Mouse (Mus musculus) inflammation-experienced regulatory T-cells, adult 6 months (primary cell): ENCODE data around the gene Rps11. TPM values are rescaled to one million over a fixed set of nuclear protein-coding genes. Genes with fewer than 3 reads are reported as not detected.
A peak's percentile ranks its signal among the peaks of the same experiment; 100 is the strongest.
"Not testable (repeated sequence)": the region's sequence is repeated elsewhere in the genome, so short reads cannot be mapped to it uniquely, and the experiment has no call there.

Experiments
- ATAC-seq: one replicate; pipeline ENCODE4 v1.8.0; 2017
- polyA plus RNA-seq, 3 experiments: library from polyadenylated mRNA; unstranded; fragments of 100-300 nt; shearing (Covaris generic); gene quantifications; one replicate each; pipeline ENCODE4 v1.2.1; 2017

Rps11 gene
- polyA plus RNA-seq, 3 experiments from 2014 or later: 3,557 to 4,924 (median 4,468) TPM

GRCm38 (mm10) chr7:45154096-45154992 lies 30.1 kb upstream of the Rps11 start, which contains the start of the genes Pih1d1 and Aldh16a1:
Pih1d1 (plus strand) TSS chr7:45154303.
Aldh16a1 (minus strand) TSS chr7:45154584.
- ATAC-seq: peak; percentile 98

GRCm38 (mm10) chr7:45153586-45153985 lies 29.3 kb upstream of the Rps11 start:
- ATAC-seq: no peak

- ATAC-seq: not testable (repeated sequence)
Observed at GRCm38 (mm10) chr7:45153052-45153451, 28.8 kb upstream of the Rps11 start.

DNA sequence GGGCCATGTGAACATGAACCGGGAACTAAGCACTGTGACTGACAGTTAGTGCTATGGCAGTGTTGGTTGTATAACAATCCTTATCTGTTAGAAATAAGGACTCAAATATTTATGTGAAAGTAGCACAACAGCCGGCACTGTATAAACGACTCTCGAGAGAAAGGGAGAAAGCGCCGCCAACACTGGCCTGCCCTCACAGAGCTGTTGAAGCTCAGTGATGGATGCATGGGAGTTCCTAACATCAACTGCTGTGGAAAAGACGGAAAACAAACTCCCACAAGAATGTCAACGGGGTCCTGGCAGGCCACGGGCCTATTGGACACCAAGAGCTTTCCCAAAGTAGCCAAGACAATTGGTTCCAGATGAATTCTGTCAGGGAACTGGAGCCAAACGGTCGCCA lies 27.1 kb upstream of the Rps11 start:
- ATAC-seq: no peak

DNA sequence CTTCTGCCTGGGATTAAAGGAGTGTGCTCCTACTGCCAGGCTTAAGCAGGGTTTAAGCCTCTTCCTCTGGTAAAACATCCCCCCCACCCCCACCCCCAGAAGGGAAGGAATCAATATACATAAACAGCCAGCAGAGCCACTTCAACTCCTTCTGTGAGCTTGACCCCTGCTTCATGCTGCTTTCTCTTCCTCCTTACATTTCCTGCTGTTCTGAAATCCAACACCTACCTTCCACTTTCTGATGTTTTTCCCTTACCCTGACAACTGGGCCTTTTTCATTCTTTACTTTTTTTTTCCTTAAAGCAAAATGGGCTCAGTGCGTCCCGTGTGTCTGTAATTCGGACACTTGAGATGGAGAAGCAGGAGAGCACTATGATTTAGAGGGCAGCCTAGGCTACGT lies 26.1 kb upstream of the Rps11 start:
- ATAC-seq: no peak

- no peak for ATAC-seq
Observed at GRCm38 (mm10) chr7:45149545-45149944, 25.3 kb upstream of the Rps11 start.

GRCm38 (mm10) chr7:45148534-45149098 lies 24.4 kb upstream of the Rps11 start:
- ATAC-seq: no peak

GRCm38 (mm10) chr7:45147899-45148298 lies 23.7 kb upstream of the Rps11 start:
- no peak for ATAC-seq

- no peak for ATAC-seq
Observed at GRCm38 (mm10) chr7:45147267-45147666, 23.0 kb upstream of the Rps11 start.

DNA sequence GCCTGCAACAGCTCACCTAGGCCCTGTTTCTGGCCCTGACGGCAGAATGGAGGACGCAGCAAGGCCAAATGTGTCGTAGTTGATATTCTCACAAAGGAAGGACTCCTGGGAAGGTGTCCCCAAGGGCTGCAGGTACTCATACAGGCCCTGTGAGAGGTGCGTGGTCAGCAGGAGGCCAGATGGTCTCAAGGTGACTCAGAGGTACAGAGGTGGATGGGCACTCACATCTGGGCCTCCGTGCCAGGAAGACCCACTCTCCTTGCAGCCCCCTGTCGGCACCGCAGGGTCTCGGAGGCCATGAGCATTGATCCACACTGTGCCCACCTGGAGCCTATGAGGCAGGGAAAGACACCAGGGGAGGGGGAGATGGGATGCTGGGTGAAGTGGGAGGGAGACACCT lies 21.2 kb upstream of the Rps11 start:
- ATAC-seq: no peak

DNA sequence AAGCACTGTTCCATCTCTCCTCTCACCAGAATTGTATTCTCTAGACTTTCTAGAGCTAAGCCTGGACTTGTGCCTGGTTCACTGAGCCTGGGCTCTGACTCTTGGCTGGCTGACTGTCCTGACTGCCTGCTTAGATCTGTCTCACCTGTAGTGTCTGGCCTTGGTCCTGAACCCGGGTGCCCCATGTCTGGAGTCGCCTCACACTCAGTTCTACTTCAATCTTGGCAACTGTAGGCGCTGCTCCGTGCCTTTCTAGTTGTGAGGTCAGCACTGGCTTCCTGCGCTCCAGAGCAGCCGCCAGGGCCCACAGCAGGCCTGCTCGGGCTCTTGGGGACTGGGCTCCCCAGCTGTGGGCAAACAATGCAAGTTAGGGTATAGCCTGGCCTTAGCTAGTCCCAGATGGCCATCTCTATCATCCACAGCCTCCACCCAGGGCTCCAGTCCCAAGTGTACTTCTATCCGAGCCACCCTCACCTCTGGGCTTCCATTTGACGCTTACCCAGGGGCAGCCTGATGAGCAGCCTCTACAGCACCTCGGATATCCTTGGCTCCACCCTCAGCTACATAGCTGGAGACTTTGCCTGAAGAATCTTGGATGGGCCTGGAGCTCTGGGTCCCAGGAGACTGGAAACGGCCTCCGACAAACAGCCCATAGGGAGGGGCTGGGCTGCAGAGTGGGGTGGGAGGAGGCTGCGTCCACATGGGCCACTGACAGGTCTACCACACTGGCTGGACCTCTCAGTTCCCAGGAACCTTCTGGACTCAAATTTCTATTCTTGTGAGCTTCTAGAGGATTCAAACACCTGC lies 20.3 kb upstream of the Rps11 start:
- ATAC-seq: no peak

GRCm38 (mm10) chr7:45141914-45142313 lies 17.7 kb upstream of the Rps11 start:
- ATAC-seq: no peak

DNA sequence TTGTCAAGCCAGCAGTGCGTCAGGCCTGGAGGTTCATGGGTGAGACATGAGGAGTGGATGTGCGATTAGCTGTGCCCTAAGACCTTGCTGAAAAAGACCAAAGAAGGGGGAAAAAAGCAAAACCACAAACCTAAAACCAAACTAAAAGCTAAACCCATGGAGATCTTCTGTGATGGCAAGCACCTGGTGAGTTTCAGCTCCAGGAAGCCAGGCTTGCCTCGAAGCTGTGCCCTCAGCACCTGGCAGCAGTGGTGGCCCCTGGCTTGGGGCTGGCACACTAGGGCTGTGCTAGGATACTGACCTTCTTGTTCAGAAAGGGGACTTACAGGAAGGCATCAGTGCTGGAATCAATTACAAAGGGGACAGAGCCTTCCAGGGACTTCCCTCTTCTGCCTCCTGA lies 17.1 kb upstream of the Rps11 start:
- ATAC-seq: no peak

- ATAC-seq: no peak
Observed at GRCm38 (mm10) chr7:45139904-45140723, 15.9 kb upstream of the Rps11 start.

- ATAC-seq: no peak
Observed at GRCm38 (mm10) chr7:45138403-45138802, 14.2 kb upstream of the Rps11 start.

DNA sequence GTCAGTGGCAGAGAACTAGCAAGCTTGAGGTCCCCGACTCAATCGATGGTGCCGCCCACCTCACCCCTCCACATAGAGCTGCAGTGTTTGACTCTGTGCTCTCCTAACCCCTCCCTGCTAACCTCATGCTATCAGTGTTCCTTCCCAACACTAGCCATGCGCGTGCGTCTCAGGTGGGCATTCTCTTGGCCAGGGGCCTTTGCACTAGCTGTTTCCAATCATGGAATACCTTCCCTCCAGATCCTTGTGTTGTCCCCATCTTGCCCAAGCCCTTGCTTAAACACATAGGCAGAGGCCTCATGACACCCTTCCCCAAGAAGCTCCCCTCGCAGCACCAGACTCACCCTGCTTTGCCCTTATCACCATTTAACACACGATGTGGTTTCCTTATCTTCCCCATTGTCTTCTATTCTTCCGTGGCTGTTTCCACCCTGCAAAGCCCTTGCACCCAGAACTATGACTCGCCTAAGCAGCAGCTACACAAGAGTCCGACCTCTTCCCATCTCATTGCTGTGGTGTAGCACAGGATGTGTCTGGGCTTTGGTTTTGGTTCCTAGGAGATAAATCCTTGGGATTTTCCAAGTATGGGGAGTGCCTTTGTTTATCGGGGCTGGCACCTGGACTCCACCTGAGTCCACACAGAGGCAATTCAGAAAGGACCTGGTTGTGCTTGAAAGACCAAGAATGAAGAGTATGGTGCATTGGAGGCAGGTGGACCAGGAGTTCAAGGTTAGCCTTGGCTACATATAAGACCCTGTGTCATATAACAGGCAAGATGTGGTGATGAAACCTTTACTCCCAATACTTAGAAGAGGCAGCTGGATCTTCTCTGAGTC lies 13.2 kb upstream of the Rps11 start:
- ATAC-seq: no peak

GRCm38 (mm10) chr7:45135993-45136567 lies 11.8 kb upstream of the Rps11 start, which contains the start of the genes Gm45713 and Flt3l:
Gm45713 (minus strand) TSS chr7:45136231.
Flt3l (minus strand) TSS chr7:45136432.
- ATAC-seq: peak; percentile 84

DNA sequence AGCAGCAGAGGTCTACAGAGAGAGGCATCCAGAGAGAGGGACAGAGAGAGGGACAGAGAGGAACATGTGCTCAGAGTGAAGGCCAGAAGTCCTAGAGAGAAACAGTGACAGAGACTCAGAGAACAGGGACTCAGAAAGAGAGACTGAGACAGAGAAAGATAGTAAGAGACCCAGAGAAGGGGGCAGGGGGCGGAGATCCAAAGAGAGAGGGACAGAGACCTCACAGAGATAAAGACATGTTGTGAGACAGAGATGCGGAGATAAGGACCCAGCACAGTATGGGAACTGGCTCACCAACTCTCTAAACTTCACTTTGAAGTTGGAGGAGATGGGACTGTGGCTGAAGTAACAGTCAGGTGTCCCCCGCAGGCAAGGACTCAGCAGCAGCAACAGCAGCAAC lies 11.1 kb upstream of the Rps11 start:
- no peak for ATAC-seq

DNA sequence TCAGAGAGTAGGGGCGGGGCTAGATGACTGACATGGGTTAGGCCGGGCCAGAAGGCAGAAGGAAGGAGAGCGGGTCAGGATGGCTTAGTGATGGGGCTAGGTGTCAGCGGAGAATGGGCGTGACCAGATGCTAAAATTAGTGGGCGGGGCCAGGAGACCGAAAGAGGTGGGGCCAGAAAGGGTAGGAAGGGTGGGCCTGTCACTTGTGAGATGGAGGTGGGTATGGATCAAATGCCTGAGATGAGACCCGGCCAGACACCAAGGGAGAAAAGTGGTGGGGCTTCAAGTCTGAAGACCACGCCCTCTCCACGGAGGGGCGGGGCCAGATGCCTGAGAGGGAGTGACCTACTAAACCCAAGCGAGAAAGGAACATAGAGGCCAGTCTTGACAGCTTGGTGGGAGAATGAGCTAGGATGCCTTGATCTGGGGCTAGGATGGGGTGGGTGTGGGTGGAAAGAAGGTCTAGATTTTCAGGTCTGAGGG lies 10.3 kb upstream of the Rps11 start:
- no peak for ATAC-seq

- ATAC-seq: no peak
Observed at GRCm38 (mm10) chr7:45133446-45134159, 9.4 kb upstream of the Rps11 start.
